Mouse (Mus musculus) layer of hippocampus, postnatal 10 days (tissue): ENCODE measurements around the gene Mcidas. TPM values are rescaled to one million over a fixed set of nuclear protein-coding genes. Genes with fewer than 3 reads are reported as not detected.

Experiments used
- microRNA-seq, 2 experiments: library from miRNA; unstranded; fragments of <30 nt; microRNA quantifications; one replicate each; pipeline ENCODE4 v1.2.0; 2021
- total RNA-seq, 2 experiments: library from RNA; stranded (reverse); gene quantifications; 2 replicates each; pipeline ENCODE4 v1.2.3; 2021

Mcidas gene
- total RNA-seq, 2 experiments from 2014 or later, result 0.36 to 0.48 TPM

Small RNA genes within 50 kb of the gene (microRNA-seq; reads per million reads assigned to microRNA genes)
- gene Mir449a (1,522 to 2,294 reads per million in 2 experiments), gene Mir449b (0 to 0.59 reads per million in 2 experiments), gene Mir449c (2.2 to 3.5 reads per million in 2 experiments)

Other genes starting within 250 kb of the Mcidas start
- 10 to 100 TPM; 35.2 to 35.5 TPM for gene Plpp1, start 193.1 kb upstream of the Mcidas start, total RNA-seq
- 10 to 100 TPM; 41.9 to 42.6 TPM for gene Mtrex, start 66.4 kb upstream of the Mcidas start, total RNA-seq
- 10 to 100 TPM; 24.7 to 25.5 TPM for gene Dhx29, start 66.4 kb upstream of the Mcidas start, total RNA-seq
- gene Ccno, start 6.0 kb upstream of the Mcidas start, total RNA-seq, result 1 to 10 TPM; 1.4 to 1.7 TPM
- gene Cdc20b, start 41.3 kb downstream of the Mcidas start, total RNA-seq, result under 1 TPM in 1 of 2 experiments, not detected in 1; 0.30 TPM
- 10 to 100 TPM; 15.5 to 18.5 TPM for gene Gpx8, start 52.6 kb downstream of the Mcidas start, total RNA-seq
- not detected for gene Gzma, start 107.1 kb downstream of the Mcidas start, total RNA-seq
- 1 to 10 TPM in 1 of 2 experiments, under 1 TPM in 1; 0.56 to 1.2 TPM for gene Esm1, start 215.8 kb downstream of the Mcidas start, total RNA-seq
- under 1 TPM in 1 of 2 experiments, not detected in 1; 0.25 TPM for gene Gzmk, start 232.1 kb downstream of the Mcidas start, total RNA-seq